Mouse (Mus musculus): ENCODE data around the gene Atf1. TPM values are rescaled to one million over a fixed set of nuclear protein-coding genes. Genes with fewer than 3 reads are reported as not detected.

The Atf1 gene
- polyA plus RNA-seq, 1 experiment from 2014 or later, result 55.0 TPM

- 45% methylated on average over 1 of the region's 1 CpGs for WGBS (ENCODE audit: insufficient replicate concordance)
- Histone ChIP-seq H3K4me2 (no peak overlapping the region), H3K36me3 (peaks cover 17% of the 10 kb centered on the region), H3K4me1 (0 out of 2 replicates have a peak, but pooled peaks cover 3% of the 10 kb centered on the region), H3K4me3 (no peak overlapping the region), H3K9me3 (replicated peaks) (no peaks in the 10 kb centered on the region), H3K27me3 (replicated peaks) (no peaks in the 10 kb centered on the region), H3K9ac (no peak overlapping the region), H3K27ac (no peak overlapping the region)
- ATAC-seq, result no peak
Observed at GRCm38 (mm10) chr15:100219396-100219795, 8.2 kb upstream of the Atf1 start.

GRCm38 (mm10) chr15:100220916-100221315 is 6.7 kb upstream of the Atf1 start:
- ATAC-seq, result no peak

GRCm38 (mm10) chr15:100225381-100225780 is 2.2 kb upstream of the Atf1 start:
- Histone ChIP-seq H3K9ac (no peak overlapping the region), H3K4me2 (no peak overlapping the region), H3K27me3 (replicated peaks) (no peaks in the 10 kb centered on the region), H3K4me3 (no peak overlapping the region), H3K27ac (no peak overlapping the region), H3K9me3 (replicated peaks) (no peaks in the 10 kb centered on the region), H3K36me3 (0 out of 2 replicates have a peak, but pooled peaks cover 5% of the 10 kb centered on the region), H3K4me1 (peaks cover 30% of the 10 kb centered on the region)
- no peak for ATAC-seq
- 86% methylated on average over 4 of the region's 4 CpGs for WGBS (ENCODE audit: insufficient replicate concordance)

More at GRCm38 (mm10) chr15:100220916-100221315, 6.7 kb upstream of the Atf1 start:
- Histone ChIP-seq H3K27ac (no peak overlapping the region), H3K4me3 (no peak overlapping the region), H3K36me3 (0 out of 2 replicates have a peak, but pooled peaks cover 7% of the 10 kb centered on the region), H3K9ac (no peak overlapping the region), H3K9me3 (replicated peaks) (no peaks in the 10 kb centered on the region), H3K27me3 (replicated peaks) (no peaks in the 10 kb centered on the region), H3K4me1 (peaks cover 7% of the 10 kb centered on the region), H3K4me2 (no peak overlapping the region)
- 82% methylated on average over 7 of the region's 7 CpGs for WGBS (ENCODE audit: insufficient replicate concordance)

DNA sequence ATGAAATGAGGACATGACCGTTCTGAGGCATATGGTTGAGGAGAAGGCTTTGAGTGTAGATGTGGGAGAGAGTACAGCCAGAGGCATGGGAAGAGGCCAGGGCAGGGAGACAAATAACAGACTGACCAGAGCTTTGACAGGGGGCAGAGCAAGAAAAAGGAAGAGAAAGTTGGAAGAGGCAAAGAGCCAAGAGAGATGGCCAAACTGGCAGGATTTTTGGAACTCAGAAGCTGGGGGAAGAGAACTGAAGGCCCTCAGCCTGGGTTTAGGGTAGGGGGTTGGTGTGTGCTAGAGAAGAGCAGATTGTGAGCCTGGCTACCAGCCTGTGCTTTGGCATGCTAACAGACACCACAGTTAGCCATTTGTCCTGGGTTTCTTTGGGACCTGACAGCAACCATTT is 1.7 kb upstream of the Atf1 start:
- 0 out of 2 replicates have a peak, but pooled peaks cover 5% of the 10 kb centered on the region for H3K36me3 ChIP-seq
- peaks cover 35% of the 10 kb centered on the region for H3K4me1 ChIP-seq
- H3K4me3 ChIP-seq, result no peak overlapping the region
- no peak overlapping the region; the same call in 1 of the 2 replicates for H3K9ac ChIP-seq
- peak overlapping the region; percentile 99 for H3K27ac ChIP-seq
- H3K27me3 ChIP-seq (replicated peaks), result no peaks in the 10 kb centered on the region
- H3K9me3 ChIP-seq (replicated peaks), result no peaks in the 10 kb centered on the region
- peak overlapping the region; percentile 76 for H3K4me2 ChIP-seq
- 78% methylated on average over 1 of the region's 1 CpGs for WGBS (ENCODE audit: insufficient replicate concordance)
- ATAC-seq, result no peak

- Histone ChIP-seq H3K9me3 (replicated peaks) (no peaks in the 10 kb centered on the region), H3K4me1 (peaks cover 48% of the 10 kb centered on the region), H3K27me3 (replicated peaks) (no peaks in the 10 kb centered on the region), H3K9ac (peak overlapping the region; percentile 91), H3K4me3 (peak overlapping the region; percentile 82), H3K36me3 (peaks cover 8% of the 10 kb centered on the region), H3K4me2 (peak overlapping the region; percentile 76), H3K27ac (peak overlapping the region; percentile 99)
- peak; percentile 84 for ATAC-seq
- WGBS (ENCODE audit: insufficient replicate concordance), result under 1% methylated on average over 17 of the region's 17 CpGs
Observed at GRCm38 (mm10) chr15:100227031-100227662, 472 bp upstream of the Atf1 start.

DNA sequence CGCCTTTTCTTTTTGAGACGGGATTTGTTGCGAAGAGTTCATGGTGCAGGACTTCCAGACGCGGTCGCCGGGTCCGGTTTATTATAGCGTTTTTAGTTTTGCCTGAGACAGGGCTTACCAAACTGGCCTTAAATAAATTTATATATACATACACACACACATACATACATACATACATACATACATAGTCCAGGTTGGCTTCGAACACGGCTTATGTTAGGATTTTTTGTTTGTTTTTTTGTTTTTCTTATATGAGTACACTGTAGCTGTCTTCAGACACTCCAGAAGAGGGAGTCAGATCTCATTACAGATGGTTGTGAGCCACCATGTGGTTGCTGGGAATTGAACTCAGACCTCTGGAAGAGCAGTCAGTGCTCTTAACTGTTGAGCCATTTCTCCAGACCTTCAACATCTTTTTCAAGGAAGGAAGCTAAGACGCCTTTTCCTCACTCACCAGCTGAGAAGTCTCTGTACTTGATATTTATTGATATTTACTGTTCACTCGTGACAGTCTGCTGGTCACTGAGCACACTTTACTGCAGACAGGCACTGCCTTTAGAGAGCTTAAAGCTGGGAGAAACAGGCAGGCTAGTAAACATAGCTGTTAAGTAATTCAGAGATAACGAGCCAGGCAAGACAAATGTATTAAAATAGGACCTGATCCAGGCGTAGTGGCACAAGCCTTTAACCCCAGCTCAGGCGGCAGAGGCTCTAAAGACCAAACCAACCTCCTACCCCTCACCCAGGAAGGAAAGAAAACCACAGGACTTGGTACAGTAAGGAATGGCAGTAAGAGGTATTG is 1.1 kb downstream of the Atf1 start:
- ATAC-seq, result no peak
- Histone ChIP-seq H3K4me3 (peak overlapping the region; percentile 82), H3K9me3 (replicated peaks) (no peaks in the 10 kb centered on the region), H3K4me2 (peak overlapping the region; percentile 76), H3K27ac (peak overlapping the region; percentile 99), H3K4me1 (peaks cover 64% of the 10 kb centered on the region), H3K36me3 (peaks cover 22% of the 10 kb centered on the region), H3K27me3 (replicated peaks) (no peaks in the 10 kb centered on the region), H3K9ac (peak overlapping the region; percentile 91)
- WGBS (ENCODE audit: insufficient replicate concordance), result 5% methylated on average over 16 of the region's 16 CpGs

DNA sequence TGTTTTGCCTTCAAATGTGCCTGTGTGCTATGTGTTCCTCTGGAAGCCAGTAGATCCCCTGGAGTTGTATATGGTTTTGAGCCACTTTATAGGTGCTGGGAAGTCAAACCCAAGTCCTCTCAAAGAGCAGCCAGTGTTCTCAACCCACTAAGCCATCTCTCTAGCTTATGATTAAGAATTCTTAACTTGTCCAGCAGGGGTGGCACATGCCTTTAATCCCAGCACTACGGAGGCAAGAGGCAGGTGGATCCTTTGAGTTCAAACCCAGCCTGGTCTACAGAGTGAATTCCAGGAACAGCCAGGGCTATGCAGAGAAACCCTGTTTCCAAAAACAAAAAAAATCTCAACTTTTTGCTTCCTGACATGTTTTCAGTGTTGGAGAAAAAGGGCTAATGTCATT is 3.0 kb downstream of the Atf1 start:
- H3K9ac ChIP-seq, result 0 out of 2 replicates have a peak overlapping the region, but pooled peaks have one; percentile 91
- no peak overlapping the region for H3K4me3 ChIP-seq
- H3K27me3 ChIP-seq (replicated peaks), result no peaks in the 10 kb centered on the region
- peak overlapping the region; percentile 76 for H3K4me2 ChIP-seq
- no peak for ATAC-seq
- H3K36me3 ChIP-seq, result peaks cover 37% of the 10 kb centered on the region
- 0 out of 2 replicates have a peak, but pooled peaks cover 3% of the 10 kb centered on the region for H3K9me3 ChIP-seq (replicated peaks)
- H3K4me1 ChIP-seq, result peaks cover 81% of the 10 kb centered on the region
- 64% methylated on average over 1 of the region's 1 CpGs for WGBS (ENCODE audit: insufficient replicate concordance)
- 0 out of 2 replicates have a peak overlapping the region, but pooled peaks have one; percentile 27 for H3K27ac ChIP-seq

- peaks cover 74% of the 10 kb centered on the region for H3K4me1 ChIP-seq
- peak overlapping the region; percentile 14; the same call in 1 of the 2 replicates for H3K4me2 ChIP-seq
- H3K36me3 ChIP-seq, result peaks cover 49% of the 10 kb centered on the region
- H3K9me3 ChIP-seq (replicated peaks), result 0 out of 2 replicates have a peak, but pooled peaks cover 3% of the 10 kb centered on the region
- WGBS (ENCODE audit: insufficient replicate concordance), result 70% methylated on average over 14 of the region's 14 CpGs
- H3K27ac ChIP-seq, result peak overlapping the region; percentile 59
- ATAC-seq, result no peak
- no peak overlapping the region for H3K4me3 ChIP-seq
- peak overlapping the region; percentile 22; the same call in 1 of the 2 replicates for H3K9ac ChIP-seq
- no peaks in the 10 kb centered on the region for H3K27me3 ChIP-seq (replicated peaks)
Observed at GRCm38 (mm10) chr15:100231616-100232525, 4.3 kb downstream of the Atf1 start.

- peak; percentile 71 for ATAC-seq
- H3K27me3 ChIP-seq (replicated peaks), result no peaks in the 10 kb centered on the region
- H3K9ac ChIP-seq, result no peak overlapping the region
- peaks cover 63% of the 10 kb centered on the region for H3K4me1 ChIP-seq
- H3K27ac ChIP-seq, result peak overlapping the region; percentile 51; the same call in 1 of the 2 replicates
- 0 out of 2 replicates have a peak, but pooled peaks cover 3% of the 10 kb centered on the region for H3K9me3 ChIP-seq (replicated peaks)
- WGBS (ENCODE audit: insufficient replicate concordance), result 42% methylated on average over 12 of the region's 12 CpGs
- H3K4me3 ChIP-seq, result no peak overlapping the region
- no peak overlapping the region for H3K4me2 ChIP-seq
- peaks cover 83% of the 10 kb centered on the region for H3K36me3 ChIP-seq
Observed at GRCm38 (mm10) chr15:100235208-100235965, 7.8 kb downstream of the Atf1 start.

GRCm38 (mm10) chr15:100236952-100237351 is 9.3 kb downstream of the Atf1 start:
- Histone ChIP-seq H3K4me3 (no peak overlapping the region), H3K4me2 (no peak overlapping the region), H3K36me3 (peaks cover 98% of the 10 kb centered on the region), H3K9ac (no peak overlapping the region), H3K9me3 (replicated peaks) (0 out of 2 replicates have a peak, but pooled peaks cover 3% of the 10 kb centered on the region), H3K4me1 (peaks cover 53% of the 10 kb centered on the region), H3K27me3 (replicated peaks) (no peaks in the 10 kb centered on the region), H3K27ac (no peak overlapping the region; the same call in 1 of the 2 replicates)
- no peak for ATAC-seq
- WGBS (ENCODE audit: insufficient replicate concordance), result 72% methylated on average over 6 of the region's 6 CpGs

GRCm38 (mm10) chr15:100241780-100242179 is 14.2 kb downstream of the Atf1 start:
- peaks cover 12% of the 10 kb centered on the region; the same call in 1 of the 2 replicates for H3K4me1 ChIP-seq
- H3K9me3 ChIP-seq (replicated peaks), result no peaks in the 10 kb centered on the region
- H3K4me2 ChIP-seq, result no peak overlapping the region
- H3K9ac ChIP-seq, result no peak overlapping the region
- no peak overlapping the region for H3K27ac ChIP-seq
- H3K36me3 ChIP-seq, result peaks cover 98% of the 10 kb centered on the region
- H3K4me3 ChIP-seq, result no peak overlapping the region
- WGBS (ENCODE audit: insufficient replicate concordance), result 75% methylated on average over 6 of the region's 6 CpGs
- ATAC-seq, result no peak
- H3K27me3 ChIP-seq (replicated peaks), result no peaks in the 10 kb centered on the region

Data from liver, embryonic 12.5 days (tissue).